Mouse (Mus musculus) embryonic facial prominence, embryonic 10.5 days (tissue): ENCODE results near the gene Ccl8. TPM values are rescaled to one million over a fixed set of nuclear protein-coding genes. Genes with fewer than 3 reads are reported as not detected.

Experiments used
- DNase-seq: peaks from one replicate; pipeline ENCODE4 v3.0.0-alpha.2; 2017; ENCODE audit warnings: low spot score
- H3K27ac ChIP-seq: fragments of 300-500 bp; sonication (generic); replicated peaks from 2 replicates; pipeline ENCODE4 v1.5.1; 2016; ENCODE audit warnings: mild to moderate bottlenecking
- H3K27me3 ChIP-seq: fragments of 300-500 bp; sonication (generic); replicated peaks from 2 replicates; pipeline ENCODE4 v1.6.1; 2016; ENCODE audit warnings: low read depth, mild to moderate bottlenecking; ENCODE audit not compliant: poor library complexity, severe bottlenecking
- H3K36me3 ChIP-seq: fragments of 300-500 bp; sonication (generic); replicated peaks from 2 replicates; pipeline ENCODE4 v1.6.1; 2016; ENCODE audit warnings: mild to moderate bottlenecking, moderate library complexity
- H3K4me1 ChIP-seq: fragments of 300-500 bp; sonication (generic); 2 replicates; pipeline ENCODE4 v1.6.1; 2016
- H3K4me3 ChIP-seq: fragments of 300-500 bp; sonication (generic); 2 replicates; pipeline ENCODE4 v1.5.1; 2016; ENCODE audit warnings: mild to moderate bottlenecking, moderate library complexity
- H3K9me3 ChIP-seq: fragments of 300-500 bp; sonication (generic); 2 replicates; pipeline ENCODE4 v1.6.1; 2016; ENCODE audit warnings: mild to moderate bottlenecking
- WGBS: fragments of 180-500 bp; shearing (Covaris S2); methylation state at CpG from one replicate; pipeline ENCODE4 v1.1.7; 2016; 5-methylcytosine and 5-hydroxymethylcytosine counted together
- polyA plus RNA-seq: library from polyadenylated mRNA; unstranded; fragments of >200 nt; fragmentation: Nextera tagmentation; extraction: Ambion mirVana; gene quantifications from 2 replicates; pipeline ENCODE4 v1.2.1, GENCODE M21; 2016

Ccl8 gene
- polyA plus RNA-seq, 1 experiment from 2014 or later, result not detected

DNA sequence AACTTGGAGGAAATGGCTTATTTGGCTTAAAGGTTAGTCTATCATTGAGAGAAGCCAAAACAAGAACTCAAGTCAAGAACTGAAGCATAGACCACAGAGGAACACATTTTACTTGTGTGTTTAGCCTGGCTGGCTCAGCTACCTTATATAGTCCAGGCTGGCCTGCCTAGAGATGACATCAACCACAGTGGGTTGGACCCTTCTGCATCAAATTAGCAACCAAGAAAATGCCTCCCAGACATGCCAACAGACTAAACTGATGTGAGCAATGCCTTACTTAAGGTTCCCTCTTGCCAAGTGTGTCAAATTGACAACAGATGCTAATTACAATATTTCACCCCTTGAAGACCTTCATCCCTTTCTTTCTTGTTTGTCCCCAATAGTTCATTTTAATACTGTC, 5.4 kb upstream of the Ccl8 start:
- Histone ChIP-seq H3K4me1 (no peaks in the 10 kb centered on the region), H3K27ac (no peak overlapping the region), H3K27me3 (no peaks in the 10 kb centered on the region), H3K36me3 (no peaks in the 10 kb centered on the region), H3K9me3 (no peaks in the 10 kb centered on the region), H3K4me3 (no peak overlapping the region)
- peak; percentile 8 for DNase-seq

DNA sequence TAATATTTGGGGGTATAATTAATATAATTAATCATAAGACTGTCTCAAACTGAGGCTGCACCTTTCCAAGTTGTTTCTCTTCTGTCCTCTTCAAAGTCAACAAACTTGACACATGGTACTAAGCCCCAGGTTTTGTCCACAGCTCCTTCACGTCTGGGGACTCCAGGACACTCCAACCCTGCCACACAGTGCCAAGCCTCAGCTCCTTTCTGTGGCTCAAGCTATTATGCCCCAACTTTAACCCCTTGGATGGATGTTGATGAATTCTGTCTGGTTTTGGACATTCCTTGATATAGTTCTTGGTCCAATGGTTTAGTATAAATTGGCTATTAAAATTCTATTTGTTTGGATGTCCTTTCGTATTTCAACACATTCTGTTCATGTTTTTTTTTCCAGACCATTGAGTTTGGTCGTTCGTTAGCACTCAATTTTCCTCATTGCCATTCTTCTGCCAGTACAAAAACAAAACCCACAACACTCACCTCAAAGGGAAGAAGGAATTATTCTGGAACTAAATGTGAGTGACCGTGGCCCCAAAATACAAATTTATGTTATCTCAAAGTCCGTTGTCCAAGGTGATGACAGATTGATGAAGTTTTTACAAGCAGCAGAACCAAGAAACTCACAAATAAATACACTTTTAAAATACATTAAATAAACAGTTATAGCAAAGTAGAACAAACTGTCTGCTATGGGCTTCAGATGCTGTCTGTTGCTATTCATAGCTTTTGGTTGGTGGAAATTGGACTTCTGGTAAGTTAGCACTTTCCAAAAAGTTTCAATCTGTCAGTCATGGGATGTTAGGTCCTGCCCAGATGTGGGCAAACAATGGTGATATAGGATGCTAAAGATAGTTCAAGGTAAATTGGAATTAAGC, 4.4 kb upstream of the Ccl8 start:
- H3K36me3 ChIP-seq, result no peaks in the 10 kb centered on the region
- H3K9me3 ChIP-seq, result no peaks in the 10 kb centered on the region
- DNase-seq, result no peak
- no peak overlapping the region for H3K4me3 ChIP-seq
- 83% methylated on average over 6 of the region's 6 CpGs for WGBS
- H3K4me1 ChIP-seq, result no peaks in the 10 kb centered on the region
- no peak overlapping the region for H3K27ac ChIP-seq
- no peaks in the 10 kb centered on the region for H3K27me3 ChIP-seq

- Histone ChIP-seq H3K4me3 (no peak overlapping the region), H3K27ac (no peak overlapping the region), H3K27me3 (no peaks in the 10 kb centered on the region), H3K9me3 (no peaks in the 10 kb centered on the region), H3K4me1 (no peaks in the 10 kb centered on the region), H3K36me3 (no peaks in the 10 kb centered on the region)
- no peak for DNase-seq
- 84% methylated on average over 3 of the region's 3 CpGs for WGBS
Measured at GRCm38 (mm10) chr11:82116041-82116440, 1.1 kb downstream of the Ccl8 start.

DNA sequence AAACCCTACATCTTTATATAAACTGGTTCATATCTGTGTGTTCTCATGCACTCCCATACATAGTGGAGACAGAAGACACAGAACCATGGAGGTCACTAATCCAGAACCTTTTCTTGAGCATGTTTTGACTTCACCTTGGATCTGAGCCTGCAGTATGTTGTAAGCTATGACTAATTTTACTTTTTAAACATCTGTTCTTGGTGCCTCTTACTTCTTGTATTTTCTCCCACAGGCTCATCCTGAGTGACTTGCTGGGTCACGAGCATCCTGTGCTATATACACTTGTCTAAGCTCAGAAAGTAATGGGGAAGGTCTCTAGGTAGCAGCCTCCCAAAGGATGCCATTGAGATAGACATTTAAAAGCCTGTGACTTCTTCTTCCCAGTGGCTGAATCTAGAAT, 18.0 kb downstream of the Ccl8 start:
- no peaks in the 10 kb centered on the region for H3K4me1 ChIP-seq
- H3K27ac ChIP-seq, result no peak overlapping the region
- H3K36me3 ChIP-seq, result no peaks in the 10 kb centered on the region
- no peak for DNase-seq
- WGBS, result 79% methylated on average over 1 of the region's 1 CpGs
- no peaks in the 10 kb centered on the region for H3K9me3 ChIP-seq
- no peaks in the 10 kb centered on the region for H3K27me3 ChIP-seq
- H3K4me3 ChIP-seq, result no peak overlapping the region

- DNase-seq, result no peak
- Histone ChIP-seq H3K27me3 (no peaks in the 10 kb centered on the region), H3K27ac (no peak overlapping the region), H3K4me1 (no peaks in the 10 kb centered on the region), H3K9me3 (no peaks in the 10 kb centered on the region), H3K36me3 (no peaks in the 10 kb centered on the region), H3K4me3 (no peak overlapping the region)
- WGBS, result 91% methylated on average over 2 of the region's 2 CpGs
Measured at GRCm38 (mm10) chr11:82136196-82136595, 21.2 kb downstream of the Ccl8 start.

- WGBS, result 76% methylated on average over 7 of the region's 7 CpGs
Measured at GRCm38 (mm10) chr11:82139492-82140094, 24.6 kb downstream of the Ccl8 start.

DNA sequence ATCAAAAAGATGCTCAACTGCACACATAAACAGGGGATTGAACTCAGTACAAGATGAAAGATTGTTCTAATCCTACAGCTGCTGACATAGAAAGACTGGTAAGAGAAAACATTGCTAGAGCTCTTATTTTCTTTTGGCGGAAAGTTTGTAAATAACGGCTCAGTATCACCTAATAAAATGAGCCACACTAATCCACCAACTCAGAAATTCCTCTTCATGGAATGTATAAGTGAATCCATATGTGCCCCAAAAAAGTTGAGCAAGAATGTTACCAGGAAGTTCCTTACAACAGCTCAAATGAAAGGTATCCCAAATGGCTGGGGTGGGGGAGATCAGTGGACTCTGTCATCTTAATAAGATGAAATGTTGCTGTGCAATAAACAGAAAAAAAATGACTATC, 44.1 kb downstream of the Ccl8 start:
- no peaks in the 10 kb centered on the region for H3K36me3 ChIP-seq
- H3K4me3 ChIP-seq, result no peak overlapping the region
- no peak overlapping the region for H3K27ac ChIP-seq
- H3K27me3 ChIP-seq, result no peaks in the 10 kb centered on the region
- H3K9me3 ChIP-seq, result no peaks in the 10 kb centered on the region
- no peak for DNase-seq
- 82% methylated on average over 2 of the region's 2 CpGs for WGBS
- no peaks in the 10 kb centered on the region for H3K4me1 ChIP-seq

More at GRCm38 (mm10) chr11:82139492-82140094, 24.6 kb downstream of the Ccl8 start:
- Histone ChIP-seq H3K36me3 (no peaks in the 10 kb centered on the region), H3K9me3 (no peaks in the 10 kb centered on the region), H3K27ac (no peak overlapping the region), H3K4me1 (no peaks in the 10 kb centered on the region), H3K4me3 (no peak overlapping the region), H3K27me3 (no peaks in the 10 kb centered on the region)
- DNase-seq, result no peak

DNA sequence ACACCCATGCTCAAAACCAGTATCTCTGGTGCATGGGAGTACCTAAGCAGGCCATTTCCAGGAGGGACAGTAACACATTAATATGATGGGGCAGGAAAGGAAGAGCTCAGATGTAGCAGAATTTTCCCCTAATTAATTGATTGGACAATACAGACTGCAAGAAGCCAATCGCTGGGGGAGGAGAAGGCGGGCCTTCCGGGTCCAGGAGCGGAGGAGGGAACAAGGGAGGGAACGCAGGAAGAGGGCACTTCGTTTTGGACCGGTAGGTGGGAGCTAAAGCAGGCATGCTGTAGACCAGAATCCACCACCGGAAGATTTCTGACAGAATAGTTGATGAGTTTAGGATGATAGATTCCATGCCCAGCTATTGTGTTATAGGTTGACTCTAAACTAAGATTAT, 48.3 kb downstream of the Ccl8 start:
- H3K9me3 ChIP-seq, result no peaks in the 10 kb centered on the region
- WGBS, result 67% methylated on average over 8 of the region's 8 CpGs
- no peak for DNase-seq
- H3K4me3 ChIP-seq, result no peak overlapping the region
- no peaks in the 10 kb centered on the region for H3K27me3 ChIP-seq
- H3K27ac ChIP-seq, result no peak overlapping the region
- H3K4me1 ChIP-seq, result no peaks in the 10 kb centered on the region
- no peaks in the 10 kb centered on the region for H3K36me3 ChIP-seq

Other genes with a start within 250 kb of the Ccl8 start
- gene Asic2, start 146.7 kb upstream of the Ccl8 start, polyA plus RNA-seq, result 0.66 and 0.75 TPM in 2 replicates
- gene Ccl2, start 79.6 kb upstream of the Ccl8 start, polyA plus RNA-seq, result 0.26 TPM in 1 of 2 replicates, not detected in the other
- not detected in 2 replicates for gene Gm17268, start 76.6 kb upstream of the Ccl8 start, polyA plus RNA-seq
- 0.19 TPM in 1 of 2 replicates, not detected in the other for gene Ccl7, start 69.5 kb upstream of the Ccl8 start, polyA plus RNA-seq
- not detected in 2 replicates for gene Ccl11, start 57.4 kb upstream of the Ccl8 start, polyA plus RNA-seq
- 1.2 TPM in 1 of 2 replicates, not detected in the other for gene Ccl12, start 13.3 kb upstream of the Ccl8 start, polyA plus RNA-seq
- gene Ccl1, start 190.5 kb downstream of the Ccl8 start, polyA plus RNA-seq, result not detected in 2 replicates